Mouse (Mus musculus) embryonic facial prominence, embryonic 15.5 days (tissue): ENCODE results near the gene Eml2. TPM values are rescaled to one million over a fixed set of nuclear protein-coding genes. Genes with fewer than 3 reads are reported as not detected.

Experiments used
- ATAC-seq: fragments of 200-750 bp; cut with Nextera tagmentation; 2 replicates; pipeline ENCODE4 v1.8.0; 2017; ENCODE audit warnings: low read depth, moderate TSS enrichment; ENCODE audit not compliant: insufficient number of reproducible peaks, low FRiP score, low TSS enrichment
- H3K27ac ChIP-seq: fragments of 300-500 bp; sonication (generic); replicated peaks from 2 replicates; pipeline ENCODE4 v1.5.1; 2015; ENCODE audit warnings: mild to moderate bottlenecking, inconsistent platforms
- H3K27me3 ChIP-seq: fragments of 300-500 bp; sonication (generic); 2 replicates; pipeline ENCODE4 v1.6.1; 2015; ENCODE audit warnings: inconsistent platforms
- H3K36me3 ChIP-seq: fragments of 300-500 bp; sonication (generic); 2 replicates; pipeline ENCODE4 v1.6.1; 2015; ENCODE audit warnings: mild to moderate bottlenecking, inconsistent platforms
- H3K4me1 ChIP-seq: fragments of 300-500 bp; sonication (generic); 2 replicates; pipeline ENCODE4 v1.6.1; 2015; ENCODE audit warnings: inconsistent platforms
- H3K4me2 ChIP-seq: fragments of 300-500 bp; sonication (generic); replicated peaks from 2 replicates; pipeline ENCODE4 v1.6.1; 2015; ENCODE audit warnings: mild to moderate bottlenecking, inconsistent platforms
- H3K4me3 ChIP-seq: fragments of 300-500 bp; sonication (generic); replicated peaks from 2 replicates; pipeline ENCODE4 v1.5.1; 2015; ENCODE audit warnings: mild to moderate bottlenecking, inconsistent platforms
- H3K9ac ChIP-seq: fragments of 300-500 bp; sonication (generic); 2 replicates; pipeline ENCODE4 v1.6.1; 2015; ENCODE audit warnings: inconsistent platforms
- H3K9me3 ChIP-seq: fragments of 300-500 bp; sonication (generic); replicated peaks from 2 replicates; pipeline ENCODE4 v1.6.1; 2016; ENCODE audit warnings: inconsistent platforms
- WGBS: fragments of 180-500 bp; shearing (Covaris S2); methylation state at CpG from one replicate; pipeline ENCODE4 v1.1.7; 2015; 5-methylcytosine and 5-hydroxymethylcytosine counted together
- polyA plus RNA-seq: library from polyadenylated mRNA; unstranded; fragments of >200 nt; fragmentation: Nextera tagmentation; extraction: Ambion mirVana; gene quantifications from 2 replicates; pipeline ENCODE4 v1.2.1, GENCODE M21; 2015

Eml2 gene
- polyA plus RNA-seq, 1 experiment from 2014 or later = 12.8 TPM

DNA sequence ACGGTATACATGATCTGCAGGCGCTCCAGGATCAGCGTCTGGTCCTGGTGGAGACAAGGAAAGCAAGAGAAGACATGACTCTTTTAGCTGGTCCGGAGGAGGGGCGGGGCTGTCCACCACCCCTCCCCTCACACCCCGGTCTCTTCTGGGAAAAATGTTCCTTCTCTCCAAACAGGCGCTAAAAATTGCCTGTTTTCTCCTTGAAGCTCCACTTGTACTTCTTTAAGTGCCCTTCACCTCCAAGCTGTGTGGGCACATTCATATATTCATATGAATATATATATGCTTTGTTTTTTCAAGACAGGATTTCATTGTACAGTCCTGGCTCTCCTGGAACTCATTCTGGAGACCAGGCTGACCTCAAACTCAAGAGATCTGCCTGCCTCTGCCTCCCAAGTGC lies 13.3 kb upstream of the Eml2 start:
- H3K4me2 ChIP-seq = no peak overlapping the region
- 76% methylated on average over 7 of the region's 7 CpGs for WGBS
- H3K36me3 ChIP-seq = no peaks in the 10 kb centered on the region
- peaks cover 37% of the 10 kb centered on the region for H3K27me3 ChIP-seq
- H3K9me3 ChIP-seq = no peaks in the 10 kb centered on the region
- H3K27ac ChIP-seq = no peak overlapping the region
- no peak overlapping the region for H3K4me3 ChIP-seq
- H3K4me1 ChIP-seq = peaks cover 38% of the 10 kb centered on the region
- H3K9ac ChIP-seq = no peak overlapping the region
- ATAC-seq = no peak

GRCm38 (mm10) chr7:19163752-19164151 lies 12.5 kb upstream of the Eml2 start:
- H3K4me3 ChIP-seq = no peak overlapping the region
- WGBS = 28% methylated on average over 12 of the region's 12 CpGs
- peaks cover 38% of the 10 kb centered on the region for H3K4me1 ChIP-seq
- H3K27me3 ChIP-seq = peaks cover 37% of the 10 kb centered on the region
- ATAC-seq = 0 out of 2 replicates have a peak, but pooled peaks have one; percentile 0
- no peaks in the 10 kb centered on the region for H3K9me3 ChIP-seq
- no peak overlapping the region for H3K9ac ChIP-seq
- H3K27ac ChIP-seq = no peak overlapping the region
- H3K4me2 ChIP-seq = peak overlapping the region; percentile 10
- no peaks in the 10 kb centered on the region for H3K36me3 ChIP-seq

- H3K36me3 ChIP-seq = no peaks in the 10 kb centered on the region
- no peaks in the 10 kb centered on the region for H3K9me3 ChIP-seq
- peaks cover 37% of the 10 kb centered on the region for H3K27me3 ChIP-seq
- H3K27ac ChIP-seq = no peak overlapping the region
- H3K9ac ChIP-seq = no peak overlapping the region
- H3K4me3 ChIP-seq = no peak overlapping the region
- WGBS = 2% methylated on average over 6 of the region's 6 CpGs
- ATAC-seq = peak; percentile 66
- H3K4me2 ChIP-seq = peak overlapping the region; percentile 10
- peaks cover 37% of the 10 kb centered on the region for H3K4me1 ChIP-seq
Measured at GRCm38 (mm10) chr7:19164189-19164588, 12.0 kb upstream of the Eml2 start.

DNA sequence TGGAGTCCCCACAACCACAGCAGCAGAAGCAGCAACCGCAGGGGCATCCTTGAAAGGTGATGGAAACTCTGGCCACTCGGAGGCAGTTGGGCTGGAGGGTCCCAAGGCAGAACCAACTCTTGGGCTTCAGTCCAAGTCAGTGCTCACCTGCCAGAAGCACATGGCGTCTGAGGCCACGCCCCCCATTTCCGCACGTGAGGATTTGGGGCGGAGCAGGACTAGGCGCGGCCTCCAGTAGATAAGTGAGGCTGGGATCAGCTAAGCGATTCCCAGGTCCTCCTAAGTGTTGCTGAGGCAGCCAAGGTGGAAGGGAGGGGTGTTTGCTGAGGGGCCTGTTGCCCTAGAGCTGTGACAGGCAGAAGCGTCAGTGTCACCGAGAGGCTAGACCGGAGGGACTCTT lies 11.2 kb upstream of the Eml2 start:
- WGBS = 2% methylated on average over 13 of the region's 13 CpGs
- H3K4me2 ChIP-seq = peak overlapping the region; percentile 10; the same call in 1 of the 2 replicates
- H3K9ac ChIP-seq = no peak overlapping the region
- no peak overlapping the region for H3K4me3 ChIP-seq
- peaks cover 34% of the 10 kb centered on the region for H3K4me1 ChIP-seq
- H3K36me3 ChIP-seq = no peaks in the 10 kb centered on the region
- no peak for ATAC-seq
- H3K27me3 ChIP-seq = peaks cover 30% of the 10 kb centered on the region
- H3K27ac ChIP-seq = no peak overlapping the region
- no peaks in the 10 kb centered on the region for H3K9me3 ChIP-seq

DNA sequence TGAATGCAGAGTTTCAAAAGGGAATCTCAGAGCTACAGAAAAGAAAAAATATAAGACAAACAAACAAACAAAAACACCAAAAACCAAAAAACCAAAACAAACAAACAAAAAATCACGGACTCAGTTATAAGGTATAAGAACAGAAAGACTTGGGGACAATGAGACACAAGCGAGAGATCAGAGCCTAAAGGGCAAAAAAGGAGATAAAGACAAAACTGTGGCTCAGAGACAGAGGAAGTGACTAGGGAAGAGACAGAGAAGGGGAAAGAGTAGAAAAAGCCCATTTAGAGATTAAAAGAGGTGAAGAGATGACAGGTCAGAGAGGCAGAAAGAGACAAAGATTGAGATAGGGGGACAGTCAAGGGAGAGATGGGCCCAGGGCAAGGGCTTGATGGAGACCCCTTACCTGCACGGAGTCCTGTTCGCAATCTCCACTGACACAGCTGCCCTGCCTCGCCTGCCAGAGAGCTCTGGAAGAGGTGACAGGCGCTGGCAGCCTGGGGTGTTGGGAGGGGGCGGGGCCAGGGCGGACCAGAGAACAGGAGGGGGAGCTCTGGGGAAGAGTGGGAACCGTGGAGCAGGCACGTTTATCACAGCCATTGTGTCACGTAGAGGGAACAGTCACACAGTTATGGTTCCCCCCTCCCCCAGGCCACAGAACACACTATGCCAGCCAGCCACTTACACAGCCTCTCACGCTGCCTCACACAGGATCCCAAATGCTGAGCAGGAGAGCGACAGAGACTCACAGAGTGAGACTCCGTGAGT lies 10.4 kb upstream of the Eml2 start, which contains the start of gene Gipr:
Gene Gipr, minus strand, starts transcription at position 472 of the 768 bp plus-strand sequence.
- no peak within 1 kb of the TSS for H3K4me3 ChIP-seq
- peaks cover 22% of the 10 kb centered on the region for H3K27me3 ChIP-seq
- 11% methylated on average over 14 of the region's 14 CpGs for WGBS
- peaks cover 33% of the 10 kb centered on the region for H3K4me1 ChIP-seq
- no peaks in the 10 kb centered on the region for H3K36me3 ChIP-seq
- ATAC-seq = no peak
- H3K9me3 ChIP-seq = no peaks in the 10 kb centered on the region
- H3K4me2 ChIP-seq = peak within 1 kb of the TSS; percentile 19; the same call in 1 of the 2 replicates
- no peak within 1 kb of the TSS for H3K9ac ChIP-seq
- H3K27ac ChIP-seq = no peak within 1 kb of the TSS

DNA sequence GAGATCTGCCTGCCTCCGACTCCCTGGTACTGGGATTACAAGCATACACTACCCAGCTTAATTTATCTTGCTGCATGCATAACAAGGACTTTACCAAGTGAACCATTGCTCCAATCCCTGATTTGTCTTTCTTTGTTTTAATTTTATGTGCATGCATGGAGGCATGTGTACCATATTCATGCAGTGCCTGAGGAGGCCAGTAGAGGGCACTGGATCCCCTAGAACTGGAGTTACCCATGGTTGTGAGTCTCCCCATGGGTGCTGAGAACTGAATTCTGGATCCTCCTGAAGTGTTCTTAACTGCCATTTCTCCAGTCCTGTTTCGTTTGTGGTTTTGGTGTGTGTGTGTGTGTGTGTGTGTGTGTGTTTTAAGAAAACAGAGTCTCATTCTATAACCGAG lies 9.2 kb upstream of the Eml2 start:
- Histone ChIP-seq H3K4me2 (no peak overlapping the region), H3K36me3 (no peaks in the 10 kb centered on the region), H3K27me3 (peaks cover 22% of the 10 kb centered on the region), H3K9me3 (no peaks in the 10 kb centered on the region), H3K27ac (no peak overlapping the region), H3K4me1 (peaks cover 37% of the 10 kb centered on the region), H3K9ac (no peak overlapping the region), H3K4me3 (no peak overlapping the region)
- ATAC-seq = no peak
- WGBS = 85% methylated on average over 3 of the region's 3 CpGs

DNA sequence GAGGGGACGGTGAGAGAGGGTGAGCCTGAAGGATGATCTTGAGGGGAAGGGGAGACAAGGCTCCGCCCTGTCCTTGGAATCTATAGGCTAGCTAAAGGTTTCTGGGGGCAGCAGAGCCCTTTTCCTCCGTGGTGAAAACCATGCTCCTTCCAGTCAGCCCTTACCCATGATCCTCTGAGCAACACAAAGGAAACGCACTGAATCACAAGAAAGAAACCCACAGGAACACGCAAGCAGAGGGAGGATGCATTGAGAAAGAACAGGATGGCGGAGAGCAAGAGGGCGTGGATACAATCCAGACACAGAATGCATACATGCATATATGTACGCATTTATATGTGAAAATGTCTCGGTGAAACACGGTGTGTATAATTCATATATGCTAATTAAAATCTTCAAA lies 6.7 kb upstream of the Eml2 start:
- H3K36me3 ChIP-seq = no peaks in the 10 kb centered on the region
- H3K4me2 ChIP-seq = no peak overlapping the region
- WGBS = 56% methylated on average over 10 of the region's 10 CpGs
- H3K27ac ChIP-seq = no peak overlapping the region; the same call in 1 of the 2 replicates
- H3K9ac ChIP-seq = no peak overlapping the region
- H3K27me3 ChIP-seq = peaks cover 15% of the 10 kb centered on the region
- peaks cover 36% of the 10 kb centered on the region for H3K4me1 ChIP-seq
- no peak for ATAC-seq
- no peak overlapping the region for H3K4me3 ChIP-seq
- no peaks in the 10 kb centered on the region for H3K9me3 ChIP-seq

DNA sequence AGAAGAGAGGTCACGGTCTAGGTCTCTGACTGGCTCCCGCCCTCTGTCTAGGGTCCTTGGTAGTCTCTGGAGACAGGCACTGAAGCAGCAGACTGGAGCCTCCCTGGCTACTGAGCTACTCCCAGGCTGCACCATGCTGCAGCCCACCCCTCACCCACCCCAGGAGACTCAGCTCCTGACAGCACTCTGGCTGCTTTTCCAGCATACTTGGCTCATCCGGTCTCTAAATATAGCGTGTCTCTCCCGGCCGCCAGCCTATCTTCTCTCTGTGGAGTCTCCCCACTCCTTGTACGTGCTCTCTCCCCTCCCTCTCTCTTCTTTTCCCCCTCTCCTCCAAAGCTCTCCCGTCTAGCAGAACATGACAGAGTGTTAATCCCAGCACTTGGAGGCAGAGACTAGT lies 6.1 kb upstream of the Eml2 start:
- Histone ChIP-seq H3K4me2 (no peak overlapping the region), H3K9ac (no peak overlapping the region), H3K36me3 (no peaks in the 10 kb centered on the region), H3K4me1 (peaks cover 30% of the 10 kb centered on the region), H3K27me3 (peaks cover 12% of the 10 kb centered on the region), H3K4me3 (no peak overlapping the region), H3K9me3 (no peaks in the 10 kb centered on the region), H3K27ac (no peak overlapping the region)
- WGBS = 38% methylated on average over 8 of the region's 8 CpGs
- ATAC-seq = peak; percentile 39; the same call in 1 of the 2 replicates

DNA sequence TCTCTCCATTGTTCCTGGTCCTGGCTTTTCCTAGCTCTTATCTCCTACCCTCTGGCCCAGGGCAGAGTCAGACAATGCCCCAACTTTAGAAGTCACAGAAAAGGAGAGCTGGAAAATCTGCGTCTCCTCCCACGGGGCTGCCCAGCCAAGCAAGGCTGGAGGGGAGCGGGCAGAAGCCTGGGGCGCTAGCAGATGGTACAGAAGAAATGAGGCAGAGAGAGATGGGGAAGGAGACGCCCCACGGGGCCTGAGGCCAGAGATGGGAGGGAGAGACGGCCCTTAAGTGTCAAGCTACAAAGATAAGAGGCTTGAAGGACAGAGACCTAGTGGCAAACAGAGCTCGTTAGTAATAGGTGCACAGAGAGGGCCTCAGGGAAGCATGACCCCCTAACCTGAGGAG lies 4.4 kb upstream of the Eml2 start:
- 51% methylated on average over 8 of the region's 8 CpGs for WGBS
- H3K27ac ChIP-seq = peak overlapping the region; percentile 63; the same call in 1 of the 2 replicates

GRCm38 (mm10) chr7:19172874-19173273 lies 3.3 kb upstream of the Eml2 start:
- 2% methylated on average over 17 of the region's 17 CpGs for WGBS
- Histone ChIP-seq H3K9ac (peak overlapping the region; percentile 18; the same call in 1 of the 2 replicates), H3K4me2 (peak overlapping the region; percentile 58), H3K27ac (no peak overlapping the region), H3K4me1 (peaks cover 35% of the 10 kb centered on the region), H3K27me3 (peaks cover 31% of the 10 kb centered on the region), H3K36me3 (no peaks in the 10 kb centered on the region), H3K4me3 (peak overlapping the region; percentile 36), H3K9me3 (no peaks in the 10 kb centered on the region)
- ATAC-seq = peak; percentile 53; the same call in 1 of the 2 replicates

More for the DNA sequence above, 4.4 kb upstream of the Eml2 start:
- Histone ChIP-seq H3K4me3 (no peak overlapping the region), H3K36me3 (no peaks in the 10 kb centered on the region), H3K9me3 (no peaks in the 10 kb centered on the region), H3K9ac (no peak overlapping the region), H3K4me1 (peaks cover 34% of the 10 kb centered on the region), H3K27me3 (peaks cover 20% of the 10 kb centered on the region), H3K4me2 (no peak overlapping the region)
- ATAC-seq = no peak

DNA sequence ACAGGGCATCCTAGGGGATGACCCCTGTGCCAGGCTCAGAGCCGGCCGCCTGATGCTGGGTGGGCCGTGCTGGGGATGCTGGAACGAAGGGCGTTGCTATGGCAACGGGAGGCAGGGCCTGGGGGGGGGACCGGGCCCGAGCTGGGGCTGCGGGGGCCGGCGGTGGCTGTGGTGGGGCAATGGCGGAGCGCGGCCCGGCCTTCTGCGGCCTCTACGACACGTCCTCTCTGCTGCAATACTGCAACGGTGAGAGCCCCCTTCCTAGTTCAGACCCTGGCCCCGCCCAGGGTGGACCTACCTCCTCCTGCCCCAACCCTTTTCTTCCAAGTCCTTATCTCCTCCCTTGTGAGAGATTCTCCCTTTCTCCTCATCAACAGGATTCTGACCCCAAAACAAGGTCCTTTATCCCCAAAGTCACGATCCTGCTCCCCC lies 311 bp downstream of the Eml2 start:
- Histone ChIP-seq H3K4me3 (peak overlapping the region; percentile 19), H3K27ac (no peak overlapping the region), H3K4me1 (peaks cover 49% of the 10 kb centered on the region), H3K9me3 (no peaks in the 10 kb centered on the region), H3K4me2 (peak overlapping the region; percentile 30), H3K27me3 (peaks cover 53% of the 10 kb centered on the region), H3K36me3 (no peaks in the 10 kb centered on the region), H3K9ac (no peak overlapping the region)
- WGBS = 4% methylated on average over 21 of the region's 21 CpGs
- no peak for ATAC-seq
